Mouse (Mus musculus) retina, adult 2 months (tissue): ENCODE measurements at regions not wholly inside any gene's neighbourhood (a gene's known extent, or its start where the extent isn't known, plus 50 kb on each side); places are given as distances from the start of the nearest gene placed in this dataset.

Source experiments
- DNase-seq: peaks from one replicate; pipeline ENCODE4 v3.0.0-alpha.2; 2012; ENCODE audit warnings: low read depth, low spot score

DNA sequence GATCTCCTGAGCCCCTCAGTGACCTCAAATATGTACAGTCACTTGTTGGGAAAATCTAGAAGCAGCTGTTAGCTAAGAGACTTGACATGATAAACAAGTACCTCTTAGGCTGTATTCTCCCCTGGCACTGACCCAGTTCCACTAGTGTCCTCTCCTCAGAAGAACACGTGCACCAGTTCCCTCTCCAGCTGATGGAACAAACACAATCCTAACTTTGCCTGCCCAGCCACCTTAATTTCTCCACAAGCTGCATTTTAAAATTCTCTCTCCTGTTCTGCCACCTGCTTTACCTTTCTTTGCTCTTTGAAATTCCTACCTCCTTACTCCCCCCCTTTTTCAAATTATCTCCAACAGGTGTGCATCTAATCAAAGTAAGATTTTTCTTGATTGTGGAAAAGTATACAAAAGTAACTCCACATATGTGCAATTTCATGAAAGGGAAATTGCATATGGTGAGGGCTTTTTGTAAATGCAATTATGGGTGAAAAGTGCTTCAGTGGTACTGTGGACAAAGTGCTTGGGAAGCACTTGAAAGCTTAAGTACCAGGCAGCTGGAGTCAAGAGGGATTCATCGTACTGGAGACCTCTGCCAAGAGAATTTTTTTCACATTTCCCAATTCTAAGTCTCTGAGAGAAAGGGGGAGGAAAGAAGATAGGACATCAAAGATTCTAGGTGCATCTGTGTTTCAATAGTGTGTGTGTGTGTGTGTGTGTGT lies 590.7 kb upstream of the Acvr2a start:
- no peak for DNase-seq

DNA sequence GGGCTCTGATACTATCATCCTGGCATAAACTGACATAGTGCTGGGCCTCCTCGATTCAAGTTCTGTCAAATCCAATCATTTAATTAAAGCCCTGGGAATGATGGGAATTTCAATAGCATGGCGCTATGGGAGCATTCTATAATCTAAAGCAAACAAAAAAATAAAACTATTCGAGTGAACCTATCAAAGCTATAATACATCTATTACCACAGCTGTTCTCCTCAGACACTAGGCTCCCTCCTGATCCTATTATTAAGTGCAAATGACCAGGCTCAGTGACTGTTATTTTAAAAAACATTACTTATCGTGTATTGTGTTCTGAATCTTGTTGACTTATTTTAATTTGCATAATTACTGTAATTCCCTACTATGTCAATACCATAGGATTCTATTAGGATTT lies 563.7 kb upstream of the Acvr2a start:
- no peak for DNase-seq

- no peak for DNase-seq
Measured at GRCm38 (mm10) chr2:48260299-48260698, 553.6 kb upstream of the Acvr2a start.
